Mouse (Mus musculus) heart, adult 11 months (tissue): Measurements from ENCODE around the gene Slc35a3.

Source experiments
- DNase-seq: peaks from one replicate; pipeline ENCODE4 v3.0.0; 2022

The Slc35a3 gene

GRCm38 (mm10) chr3:116712436-116712881 is at the start of gene Slc35a3:
Gene Slc35a3 (minus strand): TSS chr3:116712831.
- no peak for DNase-seq

DNA sequence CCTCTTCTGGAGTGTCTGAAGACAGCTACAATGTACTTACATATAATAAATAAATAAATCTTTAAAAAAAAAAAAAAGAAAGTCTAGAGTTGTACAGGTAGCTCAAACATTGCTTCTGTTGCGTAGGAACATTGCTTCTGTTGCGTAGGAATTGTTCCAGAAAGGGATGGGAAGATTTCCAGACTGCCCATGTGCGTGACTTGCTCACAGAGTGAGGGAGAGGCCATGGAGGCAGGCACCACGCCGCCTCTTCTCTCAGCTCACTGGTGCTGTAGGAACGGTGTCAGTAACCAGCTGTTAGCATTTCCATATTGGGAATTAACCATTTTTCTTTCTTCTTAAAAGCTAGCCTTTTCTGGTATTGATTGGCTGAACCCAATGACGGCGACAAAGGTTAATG is 40.2 kb upstream of the Slc35a3 start:
- DNase-seq = peak; percentile 29

GRCm38 (mm10) chr3:116751191-116751860 is 38.7 kb upstream of the Slc35a3 start:
- peak; percentile 90 for DNase-seq

- peak; percentile 84 for DNase-seq
Observed at GRCm38 (mm10) chr3:116748391-116749170, 36.0 kb upstream of the Slc35a3 start.

DNA sequence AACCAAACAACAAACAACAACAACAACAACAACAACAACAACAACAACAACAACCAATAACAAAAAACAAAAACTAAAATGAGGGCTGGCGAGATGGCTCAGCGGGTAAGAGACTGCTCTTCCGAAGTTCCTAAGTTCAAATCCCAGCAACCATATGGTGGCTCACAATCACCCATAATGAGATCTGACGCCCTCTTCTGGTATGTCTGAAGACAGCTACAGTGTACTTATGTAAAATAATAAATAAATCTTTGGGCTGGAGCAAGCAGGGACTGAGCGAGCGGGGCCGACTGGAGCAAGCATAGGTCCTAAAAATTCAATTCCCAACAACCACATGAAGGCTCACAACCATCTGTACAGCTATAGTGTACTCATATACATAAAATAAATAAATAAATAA is 35.0 kb upstream of the Slc35a3 start:
- peak; percentile 76 for DNase-seq

DNA sequence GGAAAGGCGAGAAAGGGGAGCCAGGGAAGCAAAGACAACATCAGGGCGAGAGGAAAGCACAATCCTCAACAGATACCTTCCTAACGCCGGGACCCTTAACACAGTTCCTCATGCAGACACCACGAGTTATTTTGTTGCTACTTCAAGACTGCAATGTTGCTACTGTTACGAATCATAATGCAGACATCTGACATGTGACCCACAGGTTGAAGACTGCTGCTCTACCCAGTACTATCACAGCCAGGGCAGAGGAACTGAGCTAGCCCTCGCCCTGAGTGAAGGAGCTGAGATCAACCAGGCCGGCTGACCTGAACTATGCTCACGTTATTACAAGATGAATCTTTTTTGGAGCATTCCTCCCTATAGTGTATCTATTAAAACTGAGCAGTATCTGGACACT is 28.3 kb upstream of the Slc35a3 start:
- peak; percentile 67 for DNase-seq

GRCm38 (mm10) chr3:116740106-116740505 is 27.5 kb upstream of the Slc35a3 start:
- peak; percentile 27 for DNase-seq

DNA sequence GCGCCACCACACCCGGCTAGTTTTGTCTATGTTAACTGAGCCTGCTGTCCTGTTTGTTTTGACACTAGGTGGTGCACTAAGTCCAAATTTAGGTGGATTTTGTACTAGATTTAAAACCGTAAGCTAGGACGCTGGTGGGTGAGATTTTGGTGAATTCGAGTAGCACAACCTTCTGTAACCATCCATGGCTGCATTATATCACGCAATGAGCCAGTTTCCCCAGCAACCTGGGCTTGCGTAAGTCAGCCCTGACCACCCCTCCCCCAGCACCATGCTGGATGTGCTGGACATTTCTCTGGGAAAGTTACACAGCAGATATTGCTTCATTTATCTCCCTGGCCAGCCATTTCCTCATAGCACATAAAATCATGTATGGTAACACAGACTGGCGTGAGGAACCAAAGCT is 24.7 kb upstream of the Slc35a3 start:
- peak; percentile 83 for DNase-seq

DNA sequence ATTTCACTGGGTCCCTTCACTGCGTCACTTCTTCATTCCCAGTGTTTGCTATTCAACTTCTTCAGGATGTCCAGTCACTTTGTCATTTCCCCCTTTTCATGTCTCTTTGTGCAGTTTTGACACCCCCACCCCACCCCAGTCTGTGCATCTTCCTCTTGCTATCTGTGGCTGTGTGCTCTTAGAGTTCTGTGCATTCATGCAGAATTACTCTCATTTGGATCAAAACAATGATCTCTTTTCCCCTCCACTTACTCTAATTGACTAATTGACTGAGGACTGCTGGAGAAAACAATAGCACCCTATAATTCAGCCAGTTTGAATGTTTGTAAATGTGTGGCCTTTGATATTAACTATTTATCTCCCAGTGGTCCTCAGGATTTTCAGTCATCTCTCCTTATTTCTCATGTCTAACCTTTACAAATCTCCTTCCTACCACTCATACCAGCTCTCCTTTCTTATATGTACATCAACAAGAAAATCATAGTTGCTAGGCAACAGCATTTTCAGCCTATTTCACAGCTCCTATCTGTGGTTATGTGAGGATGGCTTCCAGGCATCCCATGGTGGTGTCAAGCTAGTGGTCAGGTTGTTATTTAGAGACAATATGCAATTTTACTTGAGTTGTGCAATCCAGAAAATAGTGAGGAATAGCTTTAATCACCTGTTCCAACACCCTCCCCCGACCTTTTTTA is 17.0 kb upstream of the Slc35a3 start:
- DNase-seq = no peak

DNA sequence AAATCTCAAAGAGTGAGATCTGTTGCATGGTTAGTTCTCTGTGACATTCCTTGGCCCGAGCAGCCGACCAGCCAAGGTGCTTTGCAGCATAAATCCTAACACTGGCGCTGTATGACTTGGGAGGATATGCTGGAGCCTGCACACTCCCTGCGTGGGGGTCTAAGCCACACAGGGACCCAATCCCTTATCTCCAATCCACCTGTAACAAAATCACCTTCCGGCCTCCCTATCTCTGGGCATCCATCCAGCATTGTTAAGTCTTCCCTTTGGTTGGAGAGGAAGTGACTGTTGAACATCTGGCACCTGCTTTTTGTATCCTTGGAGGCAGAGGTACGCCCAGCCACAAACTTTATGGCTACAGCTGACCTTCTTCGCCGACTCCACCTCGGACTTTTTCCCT is 14.2 kb upstream of the Slc35a3 start:
- DNase-seq = peak; percentile 96

GRCm38 (mm10) chr3:116723496-116724481 is 11.2 kb upstream of the Slc35a3 start:
- DNase-seq = peak; percentile 29

- peak; percentile 4 for DNase-seq
Observed at GRCm38 (mm10) chr3:116722980-116723379, 10.3 kb upstream of the Slc35a3 start.

DNA sequence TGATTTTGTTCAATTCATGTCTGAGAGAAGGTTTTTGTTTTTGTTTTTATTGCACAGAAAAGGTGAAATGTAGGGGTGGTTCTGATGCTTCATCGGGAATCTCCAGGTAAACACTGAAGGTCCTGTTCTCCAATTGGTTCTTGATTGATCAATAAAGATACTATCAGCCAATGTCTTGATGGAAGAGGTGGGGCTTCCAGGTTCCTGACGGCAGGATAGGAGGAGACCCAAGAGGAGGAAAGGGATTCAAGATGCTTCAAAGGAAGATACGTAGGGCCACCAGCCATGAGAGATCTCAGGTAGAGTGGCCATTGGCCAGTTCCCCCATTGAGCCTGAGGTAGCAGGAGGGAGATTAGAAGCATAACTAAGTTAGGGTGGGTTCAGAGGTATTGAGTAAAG is 6.3 kb upstream of the Slc35a3 start:
- DNase-seq = peak; percentile 41

GRCm38 (mm10) chr3:116713031-116713430 is 400 bp upstream of the Slc35a3 start:
- DNase-seq = peak; percentile 27

GRCm38 (mm10) chr3:116711624-116712435 is 801 bp downstream of the Slc35a3 start:
- DNase-seq = peak; percentile 98

GRCm38 (mm10) chr3:116710941-116711340 is 1.7 kb downstream of the Slc35a3 start:
- no peak for DNase-seq

DNA sequence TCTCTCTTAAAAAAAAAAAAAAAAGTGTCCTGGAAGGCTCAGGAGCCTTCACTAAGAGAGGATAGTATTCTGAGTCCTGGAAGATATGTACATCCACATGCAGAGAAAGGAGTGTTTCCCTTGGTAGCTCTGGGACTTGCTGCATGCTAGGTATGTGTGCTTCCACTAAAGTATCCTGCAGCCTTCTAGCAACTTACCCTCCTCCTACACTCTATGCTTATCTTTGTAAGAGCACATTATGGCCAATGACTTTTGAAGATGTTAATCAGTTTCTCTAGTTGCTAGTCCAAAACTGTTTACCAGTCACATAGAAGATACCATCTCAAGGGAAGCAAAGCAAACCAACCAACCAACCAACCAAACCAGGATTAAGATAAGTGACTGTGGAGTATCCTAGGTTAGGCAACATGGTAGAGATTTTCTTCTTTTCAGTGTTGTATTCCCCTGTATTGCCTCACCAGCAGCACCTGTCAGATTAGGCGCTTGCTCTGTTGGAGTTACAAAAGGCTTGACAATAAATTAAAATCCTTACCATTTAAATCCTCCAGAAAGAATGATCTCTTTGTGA is 6.9 kb downstream of the Slc35a3 start:
- DNase-seq = no peak

DNA sequence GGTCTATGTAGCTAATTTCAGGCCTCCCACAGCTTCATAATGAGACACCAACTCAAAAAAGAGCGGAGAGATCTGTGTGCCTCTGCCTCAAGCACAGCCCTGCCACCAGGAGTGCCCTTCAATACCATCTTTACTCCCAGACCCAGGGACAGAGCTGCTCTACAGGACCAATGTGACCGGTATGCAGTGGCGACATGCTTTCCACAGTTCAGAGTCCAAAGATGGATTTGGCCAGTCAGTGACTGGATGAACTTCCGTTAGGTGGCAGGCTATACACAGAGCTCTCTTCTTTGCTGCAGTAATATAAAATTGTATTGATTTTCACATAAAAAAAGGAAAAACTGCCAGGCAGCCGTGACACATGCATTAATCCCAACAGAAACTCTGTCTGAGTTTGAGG is 8.8 kb downstream of the Slc35a3 start:
- no peak for DNase-seq

GRCm38 (mm10) chr3:116702647-116703272 is 9.9 kb downstream of the Slc35a3 start:
- DNase-seq = no peak

DNA sequence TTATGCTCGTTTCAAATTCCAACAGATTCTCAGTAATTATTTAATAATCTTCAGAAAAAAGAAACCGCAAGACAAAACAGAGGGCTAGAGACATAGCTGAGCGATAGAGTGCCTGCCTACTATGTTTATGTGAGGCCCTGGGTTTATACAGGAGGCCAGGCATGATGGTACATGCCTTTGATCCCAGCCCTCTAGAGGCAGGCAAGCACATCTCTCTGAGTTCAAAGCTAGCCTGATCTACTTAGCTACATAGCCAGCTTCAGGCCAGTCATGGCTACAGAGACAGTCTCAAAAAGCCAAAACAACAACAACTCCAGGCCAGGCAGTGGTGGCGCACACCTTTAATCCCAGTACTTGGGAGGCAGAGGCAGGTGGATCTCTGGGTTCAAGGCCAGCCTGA is 11.0 kb downstream of the Slc35a3 start:
- no peak for DNase-seq

- no peak for DNase-seq
Observed at GRCm38 (mm10) chr3:116698786-116699185, 13.8 kb downstream of the Slc35a3 start.
